Mouse (Mus musculus) gastrocnemius, postnatal 10 days (tissue): Measurements from ENCODE around the gene Zfp865. TPM values are rescaled to one million over a fixed set of nuclear protein-coding genes. Genes with fewer than 3 reads are reported as not detected.
"Not testable (repeated sequence)": the region's sequence is repeated elsewhere in the genome, so short reads cannot be mapped to it uniquely, and the experiment has no call there.

ENCODE experiments used
- DNase-seq: peaks from one replicate; pipeline ENCODE4 v3.0.0; 2021; ENCODE audit warnings: mixed read lengths
- total RNA-seq, 2 experiments: library from RNA; stranded (reverse); gene quantifications; 2 replicates each; pipeline ENCODE4 v1.2.3; 2021

The Zfp865 gene
- total RNA-seq, 2 experiments from 2014 or later: 16.8 to 21.0 TPM

DNA sequence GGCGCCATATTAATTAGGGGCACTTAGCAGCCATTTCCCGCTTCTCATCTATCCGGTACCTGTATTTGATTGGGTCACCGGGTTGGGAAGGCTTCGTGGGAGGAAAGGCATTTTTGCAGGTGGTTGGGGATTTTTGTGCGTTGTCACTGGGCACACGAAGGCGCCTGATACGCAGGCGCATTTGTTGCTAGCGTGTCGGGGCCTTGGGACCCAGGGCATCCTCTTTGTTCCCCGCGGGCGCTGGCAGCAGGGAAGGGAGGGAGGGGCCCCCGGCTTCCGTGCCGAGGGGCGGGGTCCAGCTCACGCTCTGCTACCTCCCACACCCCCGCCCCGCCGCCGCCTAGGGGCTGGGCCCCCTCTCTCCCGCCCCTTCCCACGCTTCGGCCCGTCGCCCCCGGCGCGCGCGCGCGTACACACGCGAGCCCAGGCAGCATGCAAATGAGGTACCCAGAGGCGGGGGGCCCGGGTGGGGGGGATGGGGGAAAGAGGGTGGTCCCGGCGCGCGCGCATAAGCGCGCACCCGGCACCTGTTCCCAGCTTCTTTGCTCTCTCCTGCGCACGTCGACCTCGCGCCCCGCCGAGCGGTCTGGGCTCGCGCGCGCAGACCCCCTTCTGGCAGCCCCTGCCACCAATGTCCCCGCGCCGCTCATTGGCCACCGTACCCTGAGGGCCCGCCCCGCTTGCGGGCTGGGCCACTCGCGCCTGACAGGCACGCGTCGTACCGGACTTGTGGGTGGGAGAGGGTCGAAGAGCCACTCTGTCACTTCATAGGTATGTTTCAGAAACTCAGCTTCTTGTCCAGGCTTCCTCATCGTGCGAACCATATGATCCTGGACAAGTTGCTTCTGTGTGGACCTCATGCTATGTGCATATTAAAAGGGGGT lies 4.8 kb upstream of the Zfp865 start, which contains the start of gene Gm44973:
TSS of gene Gm44973 (plus strand) at position 379 of the 884 bp plus-strand sequence.
- peak; percentile 94 for DNase-seq

DNA sequence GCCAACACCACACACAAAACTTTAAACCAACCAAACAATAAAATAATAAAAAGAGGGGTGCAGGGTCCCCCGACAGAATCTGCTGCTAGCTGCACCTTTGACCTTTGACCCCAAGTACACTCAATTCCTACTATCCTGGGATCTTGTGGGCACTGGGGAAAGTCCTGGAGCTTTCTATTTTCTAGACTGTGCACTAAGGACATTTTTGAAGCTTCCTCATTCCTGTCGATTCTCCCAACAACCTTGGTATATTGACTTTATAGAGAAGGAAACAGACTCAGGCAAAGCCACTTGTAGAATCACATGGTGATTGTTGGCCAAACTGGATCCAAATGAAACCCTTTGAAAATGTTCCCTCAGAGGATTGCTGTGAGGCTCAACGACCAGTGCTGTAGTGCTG lies 4.1 kb upstream of the Zfp865 start:
- DNase-seq: no peak

DNA sequence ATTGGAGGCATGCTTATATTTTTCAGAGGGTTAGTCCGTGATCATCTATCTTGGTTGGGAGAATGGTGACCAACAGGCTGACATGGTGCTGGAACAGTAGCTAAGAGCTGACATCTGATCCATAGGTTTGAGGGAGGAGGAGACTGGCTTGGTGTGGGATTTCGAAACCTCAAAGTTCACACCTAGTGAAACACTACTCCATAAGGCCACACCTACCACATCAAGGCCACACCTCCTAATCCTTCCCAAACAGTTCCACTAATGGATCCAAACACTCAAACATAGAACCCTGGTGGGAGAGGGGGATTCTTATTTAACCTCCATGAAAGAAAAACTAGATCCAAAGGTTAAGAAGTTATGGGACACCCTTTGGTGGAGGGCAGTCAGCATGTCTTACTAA lies 3.3 kb upstream of the Zfp865 start:
- no peak for DNase-seq

DNA sequence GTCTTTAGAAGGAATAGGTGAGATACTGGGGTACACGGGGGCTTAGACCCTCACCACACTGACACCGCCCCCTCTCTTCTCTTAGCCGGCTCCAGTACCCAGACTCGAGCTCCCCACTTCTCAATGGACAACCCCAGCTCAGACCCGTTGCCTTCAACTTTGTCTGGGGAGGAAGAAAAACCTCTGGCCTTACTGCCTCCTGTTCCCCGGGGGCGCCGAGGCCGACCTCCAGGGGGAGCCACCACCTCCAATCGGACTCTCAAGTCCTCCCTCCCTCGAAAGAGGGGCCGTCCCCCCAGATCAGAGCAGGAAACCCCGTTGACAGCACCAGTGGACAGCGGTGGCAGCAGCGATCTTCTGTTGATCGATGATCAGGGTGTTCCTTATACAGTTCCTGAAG lies 2.8 kb upstream of the Zfp865 start:
- peak; percentile 36 for DNase-seq

DNA sequence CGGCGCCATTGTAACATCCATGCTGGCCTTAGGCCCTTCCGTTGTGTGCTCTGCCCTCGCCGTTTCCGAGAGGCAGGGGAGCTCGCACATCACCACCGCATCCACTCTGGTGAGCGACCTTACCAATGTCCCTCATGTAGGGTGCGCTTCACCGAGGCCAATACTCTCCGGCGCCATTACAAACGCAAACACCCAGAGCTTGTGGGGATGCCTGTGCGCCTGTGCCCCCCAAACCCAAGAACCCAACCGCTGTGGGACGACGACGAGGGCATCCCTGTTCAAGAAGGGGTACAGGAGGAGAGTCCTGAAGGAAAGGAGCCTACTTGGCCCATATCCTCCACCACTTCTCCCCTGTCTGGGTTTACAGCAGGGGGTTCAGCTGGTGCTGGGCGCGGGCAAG lies 2.2 kb upstream of the Zfp865 start:
- no peak for DNase-seq

DNA sequence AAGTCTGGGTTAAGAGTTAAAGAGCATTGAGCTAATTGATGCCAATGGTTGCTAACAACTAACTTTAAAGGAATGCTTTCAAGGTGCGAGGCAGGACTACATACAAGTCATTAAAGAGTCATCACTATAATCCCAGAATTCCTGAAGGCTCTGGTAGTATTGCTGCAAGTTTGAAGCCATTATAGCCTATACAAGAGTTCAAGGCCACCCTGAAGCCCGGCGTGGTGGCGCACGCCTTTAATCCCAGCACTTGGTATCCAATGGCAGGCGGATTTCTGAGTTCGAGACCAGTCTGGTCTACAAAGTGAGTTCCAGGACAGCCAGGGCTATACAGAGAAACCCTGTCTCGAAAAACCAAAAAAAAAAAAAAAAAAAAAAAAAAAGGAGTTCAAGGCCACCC lies 600 bp upstream of the Zfp865 start:
- not testable (repeated sequence) for DNase-seq

DNA sequence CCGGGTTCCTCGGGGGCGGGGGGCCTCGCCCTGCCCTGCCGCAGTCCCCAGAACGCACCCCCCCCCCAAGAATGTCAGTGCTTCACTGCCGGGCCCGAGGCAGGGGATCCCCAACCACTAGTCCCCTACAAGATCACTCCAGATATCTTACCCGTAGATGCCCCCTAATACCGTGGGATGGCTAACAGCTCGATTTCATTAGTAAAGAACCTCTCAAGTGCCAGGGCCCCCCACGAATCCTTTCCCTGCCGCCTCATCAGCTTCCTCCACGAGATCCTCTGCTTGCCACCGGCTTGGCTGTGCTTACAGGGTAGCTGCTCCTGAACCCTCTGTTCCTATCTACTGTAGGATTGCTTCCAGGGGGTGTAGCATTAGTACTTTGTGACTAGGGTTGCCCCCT lies 509 bp downstream of the Zfp865 start:
- DNase-seq: no peak

DNA sequence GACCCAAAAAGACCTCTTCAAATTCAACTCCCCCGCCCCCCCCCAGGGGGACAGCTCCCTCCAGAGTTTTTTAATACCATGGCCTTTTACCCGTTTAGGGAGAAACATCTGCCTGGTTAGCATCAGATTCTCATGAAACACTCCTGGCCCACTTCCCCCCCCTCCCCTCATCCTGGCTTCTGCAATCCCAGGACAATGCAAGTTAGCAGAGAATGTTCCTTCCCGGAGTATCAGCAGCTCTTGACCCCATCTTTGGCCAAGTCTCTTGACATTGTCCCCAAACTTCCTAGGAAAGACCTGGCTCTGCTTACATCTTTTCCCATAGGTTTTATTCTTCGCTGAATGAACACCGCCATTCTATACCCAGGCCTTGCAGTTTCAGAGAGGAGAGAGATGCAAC lies 1.0 kb downstream of the Zfp865 start:
- no peak for DNase-seq

DNA sequence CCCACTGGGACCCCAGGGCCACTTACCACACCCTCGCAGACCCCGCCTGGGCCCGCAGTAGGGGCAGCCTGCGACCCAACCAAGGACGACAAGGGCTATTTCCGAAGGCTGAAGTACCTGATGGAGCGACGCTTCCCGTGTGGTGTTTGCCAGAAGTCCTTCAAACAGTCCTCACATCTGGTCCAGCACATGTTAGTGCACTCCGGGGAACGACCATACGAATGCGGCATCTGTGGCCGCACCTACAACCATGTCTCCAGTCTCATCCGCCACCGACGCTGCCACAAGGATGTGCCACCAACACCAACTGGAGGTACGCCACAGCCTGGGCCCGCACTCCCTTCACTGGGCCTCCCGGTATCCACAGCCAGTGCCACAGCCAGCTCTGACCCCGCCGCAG lies 9.4 kb downstream of the Zfp865 start:
- no peak for DNase-seq

DNA sequence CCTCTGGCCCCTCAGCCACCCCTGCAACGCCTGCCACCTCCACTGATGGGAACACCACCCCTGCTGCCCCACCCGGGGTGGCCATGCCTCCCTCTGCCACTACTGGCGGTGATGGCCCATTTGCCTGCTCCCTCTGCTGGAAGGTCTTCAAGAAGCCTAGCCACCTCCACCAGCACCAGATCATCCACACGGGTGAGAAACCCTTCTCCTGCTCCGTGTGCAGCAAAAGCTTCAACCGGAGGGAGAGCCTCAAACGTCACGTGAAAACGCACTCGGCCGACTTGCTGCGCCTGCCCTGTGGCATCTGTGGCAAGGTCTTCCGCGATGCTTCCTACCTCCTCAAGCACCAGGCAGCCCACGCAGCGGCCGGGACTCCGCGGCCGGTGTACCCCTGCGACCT lies 9.8 kb downstream of the Zfp865 start:
- no peak for DNase-seq

DNA sequence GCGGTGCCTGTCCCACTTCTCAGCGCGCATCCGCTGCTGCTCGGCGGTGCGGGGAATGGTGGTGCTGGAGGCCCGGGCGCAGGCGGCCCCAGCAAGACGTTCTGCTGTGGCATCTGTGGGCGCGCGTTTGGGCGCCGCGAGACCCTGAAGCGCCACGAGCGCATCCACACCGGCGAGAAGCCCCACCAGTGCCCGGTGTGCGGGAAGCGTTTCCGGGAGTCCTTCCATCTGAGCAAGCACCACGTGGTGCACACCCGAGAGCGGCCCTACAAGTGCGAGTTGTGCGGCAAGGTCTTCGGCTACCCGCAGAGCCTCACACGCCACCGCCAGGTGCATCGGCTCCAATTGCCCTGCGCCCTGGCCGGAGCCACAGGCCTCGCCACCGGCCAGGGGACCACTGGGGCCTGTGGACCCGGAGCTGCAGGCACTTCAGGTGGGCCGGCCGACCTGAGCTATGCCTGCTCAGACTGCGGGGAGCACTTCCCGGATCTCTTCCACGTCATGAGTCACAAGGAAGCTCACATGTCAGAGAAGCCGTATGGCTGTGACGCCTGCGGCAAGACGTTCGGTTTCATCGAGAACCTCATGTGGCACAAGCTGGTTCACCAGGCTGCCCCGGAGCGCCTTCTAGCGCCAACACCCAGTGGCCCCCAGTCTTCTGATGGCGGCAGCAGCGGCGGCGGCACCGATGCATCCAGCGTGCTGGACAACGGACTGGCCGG lies 10.5 kb downstream of the Zfp865 start:
- DNase-seq: no peak

DNA sequence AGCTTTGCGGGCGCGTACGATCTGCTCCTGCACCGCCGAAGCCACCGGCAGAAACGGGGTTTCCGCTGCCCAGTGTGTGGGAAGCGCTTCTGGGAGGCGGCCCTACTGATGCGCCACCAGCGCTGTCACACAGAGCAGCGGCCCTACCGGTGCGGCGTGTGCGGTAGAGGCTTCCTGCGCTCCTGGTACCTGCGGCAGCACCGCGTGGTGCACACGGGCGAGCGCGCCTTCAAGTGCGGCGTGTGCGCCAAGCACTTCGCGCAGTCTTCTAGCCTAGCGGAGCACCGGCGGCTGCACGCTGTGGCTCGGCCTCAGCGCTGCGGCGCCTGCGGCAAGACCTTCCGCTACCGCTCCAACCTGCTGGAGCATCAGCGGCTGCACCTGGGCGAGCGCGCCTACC lies 11.3 kb downstream of the Zfp865 start:
- DNase-seq: no peak

DNA sequence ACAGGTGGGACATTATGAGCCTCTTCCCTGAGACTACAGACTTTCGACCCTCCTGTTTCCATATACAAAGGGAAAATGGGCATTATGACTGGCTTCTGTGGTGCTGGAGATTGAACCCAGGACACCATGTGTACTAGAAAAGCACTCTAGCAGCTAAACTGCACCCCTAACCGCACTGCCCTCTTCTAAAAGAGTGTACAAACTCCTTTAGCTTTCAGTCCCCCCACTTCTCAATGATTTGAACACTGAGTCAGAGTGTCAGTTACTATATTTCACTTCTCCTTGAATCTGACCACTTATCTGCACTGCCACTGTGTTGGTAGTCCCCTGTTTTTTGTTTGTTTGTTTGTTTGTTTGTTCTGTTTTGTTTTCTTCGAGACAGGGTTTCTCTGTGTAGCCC lies 13.6 kb downstream of the Zfp865 start, which contains the start of gene 4632433K11Rik:
TSS of gene 4632433K11Rik (plus strand) at position 301 of the 400 bp plus-strand sequence.
- DNase-seq: no peak

DNA sequence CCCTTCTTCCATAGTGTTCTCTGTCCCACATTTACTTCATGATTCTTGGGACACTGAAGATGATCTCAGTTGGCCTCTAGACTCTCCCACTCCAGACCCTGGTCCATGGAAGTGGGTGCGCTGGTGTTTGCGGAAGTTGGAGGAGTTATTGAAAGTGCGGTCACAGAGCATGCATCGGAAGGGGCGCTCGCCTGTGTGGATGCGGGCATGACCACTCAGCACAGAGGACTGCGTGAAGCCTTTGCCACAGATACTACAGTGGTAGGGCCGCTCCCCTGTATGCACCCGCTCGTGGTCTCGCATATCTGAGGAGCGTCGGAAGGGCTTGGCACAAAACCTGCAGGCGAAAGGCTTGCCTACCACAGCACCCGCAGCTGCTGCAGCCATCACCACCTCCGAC lies 15.5 kb downstream of the Zfp865 start:
- DNase-seq: no peak

DNA sequence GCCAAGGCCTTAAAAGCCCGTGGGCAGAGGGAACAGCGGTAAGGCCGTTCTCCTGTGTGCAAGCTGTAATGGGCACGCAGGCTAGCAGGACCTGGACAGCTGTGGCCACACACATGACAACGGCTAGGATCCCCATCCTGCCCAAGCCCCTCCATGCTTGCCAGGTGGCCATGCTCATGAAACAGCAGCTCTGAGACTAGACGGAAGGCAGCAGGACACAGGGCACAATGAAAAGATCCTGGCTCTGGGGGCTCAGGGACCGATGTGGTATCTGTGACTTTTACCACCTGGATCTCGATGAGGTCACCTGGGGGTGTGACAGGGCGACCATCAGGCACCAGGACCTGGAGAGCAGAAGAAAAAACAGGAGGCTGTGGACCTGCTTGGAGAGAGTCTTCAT lies 16.0 kb downstream of the Zfp865 start:
- no peak for DNase-seq

DNA sequence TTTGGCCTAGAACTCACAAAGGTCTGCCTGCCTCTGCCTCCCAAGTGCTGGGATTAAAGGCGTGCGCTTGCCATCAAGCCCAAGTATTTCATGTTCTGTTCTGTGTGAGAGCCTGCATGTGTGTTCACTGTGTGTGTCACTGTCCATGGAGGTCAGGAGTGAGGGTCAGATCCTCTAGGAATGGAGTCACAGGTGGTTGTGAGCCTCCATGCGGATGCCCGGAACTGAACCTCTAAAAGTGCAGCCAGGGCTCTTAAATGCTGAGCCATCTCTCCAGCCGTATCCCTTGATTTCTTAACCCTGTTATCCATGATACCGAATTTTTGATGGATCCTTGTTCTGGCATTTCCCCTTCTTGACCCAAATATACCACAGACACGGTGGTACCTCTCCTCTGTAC lies 16.9 kb downstream of the Zfp865 start:
- no peak for DNase-seq

DNA sequence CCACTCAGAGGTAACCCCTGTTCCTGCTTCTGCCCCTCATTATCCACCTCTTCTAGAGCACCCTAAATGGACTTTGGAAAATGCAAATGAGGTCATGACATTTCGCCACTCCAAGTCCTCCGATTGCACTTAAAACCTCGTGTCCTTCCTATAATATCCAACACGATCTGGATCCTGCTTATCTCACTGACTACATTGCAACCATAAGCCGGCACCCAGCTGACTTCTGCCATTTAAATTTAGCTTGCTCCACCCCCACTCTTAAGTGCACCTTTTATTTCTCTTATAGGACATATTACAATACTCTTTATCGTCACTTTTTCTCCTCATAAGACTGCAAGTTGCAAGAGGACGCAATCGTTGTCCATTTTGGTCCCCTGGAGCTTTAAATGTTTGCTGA lies 17.3 kb downstream of the Zfp865 start:
- DNase-seq: no peak

DNA sequence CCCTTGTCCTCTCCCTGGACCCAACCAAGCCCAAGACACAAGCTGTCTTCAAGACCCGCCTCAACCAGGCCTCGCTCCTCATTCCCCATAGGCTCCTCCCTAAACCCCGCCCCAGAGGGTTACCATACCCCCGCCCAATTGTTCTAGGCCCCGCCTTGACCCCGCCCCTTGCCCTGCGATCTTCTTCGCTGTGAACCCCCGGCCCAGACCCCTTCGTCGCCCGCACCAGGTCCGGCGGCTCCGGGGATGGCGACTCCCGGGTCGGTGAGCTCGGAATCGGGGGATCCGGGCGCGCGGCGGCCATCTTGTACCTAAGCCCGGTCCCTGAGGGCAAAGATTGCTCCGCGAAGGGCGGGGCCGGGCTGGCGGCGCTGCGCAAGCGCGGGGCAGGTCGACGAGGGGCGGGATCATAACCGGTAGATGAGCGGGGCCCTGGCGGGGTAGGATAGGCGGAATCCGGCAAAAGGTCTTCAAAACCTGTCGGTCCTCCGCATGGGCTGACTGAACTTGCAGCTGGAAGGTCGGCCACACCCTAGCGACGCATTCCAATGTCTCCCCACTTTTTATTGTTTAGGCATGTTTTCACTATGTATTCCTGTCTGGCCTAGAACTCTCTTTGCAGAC lies 18.0 kb downstream of the Zfp865 start, which contains the start of gene Zfp784:
TSS of gene Zfp784 (minus strand) at position 338 of the 624 bp plus-strand sequence.
- DNase-seq: peak; percentile 94

DNA sequence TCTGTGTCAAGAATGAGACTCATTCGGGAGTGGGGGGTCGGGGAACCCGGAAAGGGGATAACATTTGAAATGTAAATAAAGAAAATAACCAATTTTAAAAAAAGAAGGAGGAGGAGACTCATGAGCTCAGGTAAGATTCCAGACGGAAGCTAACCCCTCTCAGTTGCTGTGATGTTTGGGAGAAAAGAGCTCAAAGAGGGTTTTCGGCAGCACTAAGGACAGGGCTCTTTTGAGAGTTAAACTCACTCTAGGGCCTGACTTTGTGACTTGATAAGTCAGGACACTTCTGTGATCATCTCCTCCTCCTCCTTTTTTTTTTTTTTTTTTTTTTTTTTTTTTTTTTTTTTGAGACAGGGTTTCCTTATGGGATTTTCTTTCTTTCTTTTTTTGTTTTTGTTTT lies 18.8 kb downstream of the Zfp865 start:
- DNase-seq: no peak

DNA sequence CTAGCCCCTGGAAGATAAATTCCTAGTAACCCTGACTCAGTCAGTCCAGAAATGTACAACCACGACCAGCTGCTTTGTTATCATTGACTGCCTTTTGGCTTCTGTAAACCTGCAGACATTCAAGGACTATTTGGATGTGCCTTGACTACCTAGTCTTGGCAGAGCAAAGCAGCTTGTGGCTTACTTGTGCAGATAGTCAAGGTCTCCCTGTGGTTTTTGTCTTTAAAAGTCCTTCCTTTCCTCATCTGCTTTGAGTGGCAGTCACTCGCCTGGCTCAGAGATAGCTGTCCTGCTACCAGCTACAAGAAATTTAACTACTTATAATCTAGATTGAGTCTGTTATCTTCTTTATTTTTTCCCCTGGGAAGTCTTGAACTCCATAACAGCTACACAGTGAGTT lies 24.8 kb downstream of the Zfp865 start:
- DNase-seq: no peak

DNA sequence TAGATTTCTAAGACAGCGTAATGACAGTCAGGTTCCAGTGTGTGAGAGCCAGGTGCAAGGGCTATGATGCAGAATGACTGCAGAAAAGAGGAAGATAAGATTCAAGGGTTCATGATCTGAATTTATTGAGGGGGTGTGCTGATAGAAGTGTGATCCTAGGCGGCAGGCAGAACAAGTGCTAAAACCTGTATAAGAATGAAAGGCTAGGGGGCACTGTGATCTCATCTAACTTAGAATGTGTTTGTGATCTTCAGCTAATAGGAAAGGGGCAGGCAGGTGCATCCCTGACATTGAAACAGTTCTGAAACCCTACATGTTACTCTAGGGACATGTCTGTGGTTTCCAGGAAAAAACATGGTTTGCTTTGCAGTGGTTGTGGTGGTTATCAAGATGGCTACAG lies 25.9 kb downstream of the Zfp865 start:
- no peak for DNase-seq

DNA sequence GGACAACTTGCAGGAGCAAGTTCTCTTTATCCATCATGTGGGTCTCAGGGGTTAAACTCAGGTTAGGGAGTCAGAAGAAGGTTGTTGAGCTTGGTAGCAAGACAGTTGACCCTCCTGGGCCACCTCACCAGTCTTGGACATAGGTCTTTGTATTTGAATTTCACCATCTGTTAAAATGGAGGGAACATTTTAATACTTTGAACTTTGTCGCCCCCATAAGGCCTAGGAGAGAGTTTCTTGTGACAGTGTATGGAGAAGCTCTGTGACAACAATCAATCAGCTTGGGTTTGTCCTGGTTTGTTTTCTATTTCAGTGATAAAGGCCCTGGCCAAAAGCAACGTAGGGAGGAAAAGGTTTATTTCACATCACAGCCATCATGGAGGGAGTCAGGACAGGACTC lies 27.1 kb downstream of the Zfp865 start:
- DNase-seq: no peak
